Mouse (Mus musculus): ENCODE measurements around the gene Cybb.

DNA sequence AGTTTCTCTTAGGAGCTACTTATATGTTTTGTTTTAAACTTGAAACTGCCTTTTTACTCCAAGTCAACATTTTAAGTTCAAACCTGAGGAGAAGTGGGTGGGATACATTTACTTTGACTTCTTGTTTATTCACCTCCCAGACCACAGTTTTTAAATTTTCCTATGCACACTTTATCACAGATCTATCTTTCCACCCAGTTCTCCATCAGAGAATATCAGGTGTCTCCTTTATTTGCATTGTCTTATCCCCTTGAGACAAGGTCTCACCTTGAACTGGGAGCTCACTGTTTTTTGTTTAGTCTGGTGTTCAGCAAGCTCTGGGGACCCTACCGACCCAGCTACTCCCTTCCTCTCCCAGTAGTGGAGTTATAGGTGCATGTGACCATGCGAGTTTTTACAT is 21.7 kb downstream of the Cybb start:
- TF ChIP-seq CTCF (IDR thresholded peaks at IDR 0.05; ENCODE audit: low read depth) (no peak), EP300 (optimal IDR thresholded peaks at IDR 0.05) (no peak)

Data from stomach, postnatal 0 days (tissue).